Mouse (Mus musculus): ENCODE data around the gene Hebp1. TPM values are rescaled to one million over a fixed set of nuclear protein-coding genes. Genes with fewer than 3 reads are reported as not detected.

Gene Hebp1
- polyA plus RNA-seq, 1 experiment from 2014 or later: 9.2 TPM

DNA sequence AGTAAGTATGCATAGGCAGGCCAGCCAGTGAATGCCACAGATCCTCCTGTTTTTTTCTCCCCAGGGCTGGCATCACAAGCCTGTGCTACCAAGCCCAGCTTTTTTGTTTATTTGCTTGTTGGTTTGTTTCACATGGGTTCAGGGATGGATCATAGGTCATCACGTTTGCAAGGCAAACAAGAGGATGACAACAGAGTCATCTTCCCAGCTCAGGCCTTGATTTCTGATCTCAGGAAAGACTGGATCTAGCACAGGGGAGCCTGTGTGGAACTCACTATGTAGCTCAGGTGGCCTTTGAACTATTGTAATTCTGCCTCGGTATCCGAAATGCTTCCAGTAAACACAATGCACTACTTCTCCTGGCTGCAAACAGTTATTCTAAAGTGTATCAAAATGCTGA lies 35.5 kb downstream of the Hebp1 start:
- ATAC-seq (ENCODE audit: low FRiP score, low TSS enrichment): no peak
- Histone ChIP-seq H3K27ac (ENCODE audit: low read depth, low read length) (no peak overlapping the region), H3K4me2 (replicated peaks; ENCODE audit: low read depth, low read length) (no peak overlapping the region), H3K9me3 (ENCODE audit: control insufficient read depth, low read length) (no peaks in the 10 kb centered on the region), H3K9ac (ENCODE audit: low read depth, low read length) (no peak overlapping the region), H3K36me3 (ENCODE audit: control insufficient read depth, insufficient read depth, low read length) (no peaks in the 10 kb centered on the region), H3K4me3 (ENCODE audit: low read length) (no peak overlapping the region), H3K27me3 (ENCODE audit: control insufficient read depth, insufficient read depth, low read length) (no peaks in the 10 kb centered on the region), H3K4me1 (ENCODE audit: control insufficient read depth, insufficient read depth, low read length) (no peaks in the 10 kb centered on the region; the same call in 1 of the 2 replicates)
- 86% methylated on average over 3 of the region's 3 CpGs for WGBS

DNA sequence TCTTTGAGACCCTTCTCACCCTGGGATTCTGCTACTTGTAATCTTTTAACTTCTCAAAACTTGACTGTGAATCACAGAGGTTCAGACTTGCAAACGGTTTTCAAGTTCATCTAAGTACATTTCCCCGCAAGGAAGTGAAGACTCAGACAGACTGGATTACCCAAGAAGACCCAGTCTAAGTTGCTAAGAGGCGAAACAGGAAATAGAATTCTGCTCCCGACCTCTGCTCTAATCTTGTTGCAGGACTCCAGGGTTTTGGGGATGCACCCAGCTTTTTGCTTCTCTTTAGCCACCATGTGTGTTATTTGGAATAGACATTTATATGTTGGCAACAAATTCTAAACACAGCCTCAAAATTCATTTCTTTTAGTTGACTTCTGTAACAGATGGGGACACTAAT lies 36.5 kb downstream of the Hebp1 start:
- no peak overlapping the region for H3K4me2 ChIP-seq (replicated peaks; ENCODE audit: low read depth, low read length)
- no peak overlapping the region for H3K27ac ChIP-seq (ENCODE audit: low read depth, low read length)
- no peaks in the 10 kb centered on the region for H3K4me1 ChIP-seq (ENCODE audit: control insufficient read depth, insufficient read depth, low read length)
- 74% methylated on average over 4 of the region's 4 CpGs for WGBS
- no peak overlapping the region for H3K4me3 ChIP-seq (ENCODE audit: low read length)
- no peak for ATAC-seq (ENCODE audit: low FRiP score, low TSS enrichment)
- H3K9ac ChIP-seq (ENCODE audit: low read depth, low read length): no peak overlapping the region
- no peaks in the 10 kb centered on the region for H3K36me3 ChIP-seq (ENCODE audit: control insufficient read depth, insufficient read depth, low read length)
- no peaks in the 10 kb centered on the region for H3K27me3 ChIP-seq (ENCODE audit: control insufficient read depth, insufficient read depth, low read length)
- no peaks in the 10 kb centered on the region for H3K9me3 ChIP-seq (ENCODE audit: control insufficient read depth, low read length)

DNA sequence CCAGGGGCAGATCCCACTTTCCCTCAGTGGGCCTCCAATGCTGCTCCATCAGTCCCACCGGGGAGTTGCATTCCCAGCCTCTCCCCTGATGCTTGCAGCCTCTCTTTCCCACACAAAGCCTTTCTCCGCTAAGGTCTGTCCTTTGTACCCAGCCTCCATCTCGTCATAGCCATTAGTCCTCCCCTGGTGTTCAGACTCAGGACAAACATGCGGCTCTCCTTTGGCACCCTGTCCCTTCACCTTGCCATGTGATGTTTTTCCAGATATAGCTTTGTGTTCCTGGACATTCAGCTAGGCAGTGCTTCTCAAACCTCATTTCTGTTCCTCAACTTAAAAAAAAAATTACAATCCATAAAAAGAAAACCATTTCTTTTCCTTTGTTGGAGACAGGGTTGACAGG lies 39.3 kb downstream of the Hebp1 start:
- ATAC-seq (ENCODE audit: low FRiP score, low TSS enrichment): no peak
- Histone ChIP-seq H3K36me3 (ENCODE audit: control insufficient read depth, insufficient read depth, low read length) (no peaks in the 10 kb centered on the region), H3K4me3 (ENCODE audit: low read length) (no peak overlapping the region), H3K9me3 (ENCODE audit: control insufficient read depth, low read length) (no peaks in the 10 kb centered on the region), H3K4me2 (replicated peaks; ENCODE audit: low read depth, low read length) (no peak overlapping the region), H3K27ac (ENCODE audit: low read depth, low read length) (no peak overlapping the region), H3K4me1 (ENCODE audit: control insufficient read depth, insufficient read depth, low read length) (no peaks in the 10 kb centered on the region), H3K27me3 (ENCODE audit: control insufficient read depth, insufficient read depth, low read length) (no peaks in the 10 kb centered on the region), H3K9ac (ENCODE audit: low read depth, low read length) (no peak overlapping the region)
- 75% methylated on average over 4 of the region's 4 CpGs for WGBS

DNA sequence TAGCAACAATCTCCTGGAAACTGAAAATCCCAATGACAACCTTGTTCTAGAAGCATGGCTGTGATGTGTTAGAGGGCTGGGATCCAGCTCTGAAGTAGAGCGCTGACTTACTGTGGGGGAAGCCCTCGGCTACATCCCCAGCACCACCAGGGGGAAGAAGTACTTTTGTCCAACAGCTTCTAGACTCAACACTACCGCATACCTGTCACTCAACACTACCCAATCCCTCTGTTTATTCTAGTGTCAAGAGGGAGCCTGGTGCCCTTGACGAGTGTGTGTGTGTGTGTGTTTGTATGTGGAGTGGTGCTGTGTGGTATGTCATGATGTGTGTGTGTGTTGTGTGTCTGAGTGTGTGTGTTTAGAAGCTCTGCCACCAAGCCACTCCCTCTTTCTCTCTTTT lies 40.3 kb downstream of the Hebp1 start:
- no peak overlapping the region for H3K4me2 ChIP-seq (replicated peaks; ENCODE audit: low read depth, low read length)
- 77% methylated on average over 4 of the region's 4 CpGs for WGBS

DNA sequence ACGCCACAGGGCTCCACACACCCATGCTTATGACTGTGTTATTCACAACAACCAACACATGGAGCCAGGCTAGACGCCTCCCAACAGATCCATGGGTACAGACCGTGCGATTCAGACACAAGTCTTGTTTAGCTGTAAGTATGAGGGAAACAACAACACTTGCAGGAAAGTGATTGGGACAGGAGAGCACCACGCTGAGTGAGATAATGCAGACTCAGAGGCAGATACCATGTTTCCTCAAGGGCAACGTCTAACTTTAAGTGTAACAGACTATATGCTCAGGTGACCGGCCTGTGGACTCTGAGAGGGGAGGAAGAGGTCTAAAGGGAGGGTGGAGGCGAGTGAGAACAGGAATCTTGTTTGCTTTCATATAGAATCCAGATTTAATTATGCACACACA lies 41.2 kb downstream of the Hebp1 start:
- H3K27me3 ChIP-seq (ENCODE audit: control insufficient read depth, insufficient read depth, low read length): no peaks in the 10 kb centered on the region
- 80% methylated on average over 8 of the region's 8 CpGs for WGBS
- no peak for ATAC-seq (ENCODE audit: low FRiP score, low TSS enrichment)

More for the DNA sequence above, 40.3 kb downstream of the Hebp1 start:
- H3K36me3 ChIP-seq (ENCODE audit: control insufficient read depth, insufficient read depth, low read length): no peaks in the 10 kb centered on the region
- H3K27ac ChIP-seq (ENCODE audit: low read depth, low read length): no peak overlapping the region
- no peaks in the 10 kb centered on the region for H3K27me3 ChIP-seq (ENCODE audit: control insufficient read depth, insufficient read depth, low read length)
- H3K9me3 ChIP-seq (ENCODE audit: control insufficient read depth, low read length): no peaks in the 10 kb centered on the region
- no peak for ATAC-seq (ENCODE audit: low FRiP score, low TSS enrichment)
- H3K9ac ChIP-seq (ENCODE audit: low read depth, low read length): no peak overlapping the region
- H3K4me3 ChIP-seq (ENCODE audit: low read length): no peak overlapping the region
- no peaks in the 10 kb centered on the region for H3K4me1 ChIP-seq (ENCODE audit: control insufficient read depth, insufficient read depth, low read length)

DNA sequence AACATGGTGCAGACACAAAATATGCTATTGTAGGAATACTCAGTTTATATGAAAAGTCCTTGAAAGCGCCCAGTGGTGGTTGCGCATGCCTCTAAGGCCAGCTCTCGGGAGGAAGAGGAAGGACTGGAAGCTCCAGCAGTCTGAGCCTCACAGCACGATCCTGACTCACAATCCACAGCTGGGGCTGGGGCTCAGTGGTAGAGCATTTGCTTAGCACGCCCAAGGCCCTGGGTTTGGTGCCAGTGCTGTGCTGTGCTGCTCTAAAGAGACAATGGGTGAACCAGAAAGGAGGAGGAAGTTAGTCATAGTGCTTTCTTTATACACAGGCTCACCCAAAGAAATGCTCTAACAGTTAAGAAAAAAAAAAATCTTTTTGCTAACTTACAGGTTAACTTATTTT lies 44.1 kb downstream of the Hebp1 start:
- H3K27me3 ChIP-seq (ENCODE audit: control insufficient read depth, insufficient read depth, low read length): no peaks in the 10 kb centered on the region
- H3K27ac ChIP-seq (ENCODE audit: low read depth, low read length): no peak overlapping the region
- no peak overlapping the region for H3K4me2 ChIP-seq (replicated peaks; ENCODE audit: low read depth, low read length)
- no peaks in the 10 kb centered on the region for H3K9me3 ChIP-seq (ENCODE audit: control insufficient read depth, low read length)
- no peak overlapping the region for H3K4me3 ChIP-seq (ENCODE audit: low read length)
- no peak for ATAC-seq (ENCODE audit: low FRiP score, low TSS enrichment)
- no peaks in the 10 kb centered on the region for H3K4me1 ChIP-seq (ENCODE audit: control insufficient read depth, insufficient read depth, low read length)
- H3K9ac ChIP-seq (ENCODE audit: low read depth, low read length): no peak overlapping the region
- H3K36me3 ChIP-seq (ENCODE audit: control insufficient read depth, insufficient read depth, low read length): no peaks in the 10 kb centered on the region
- 78% methylated on average over 5 of the region's 5 CpGs for WGBS

More for the DNA sequence above, 41.2 kb downstream of the Hebp1 start:
- no peak overlapping the region for H3K4me3 ChIP-seq (ENCODE audit: low read length)
- no peaks in the 10 kb centered on the region for H3K36me3 ChIP-seq (ENCODE audit: control insufficient read depth, insufficient read depth, low read length)
- H3K4me1 ChIP-seq (ENCODE audit: control insufficient read depth, insufficient read depth, low read length): no peaks in the 10 kb centered on the region
- no peak overlapping the region for H3K4me2 ChIP-seq (replicated peaks; ENCODE audit: low read depth, low read length)
- H3K9ac ChIP-seq (ENCODE audit: low read depth, low read length): no peak overlapping the region
- H3K9me3 ChIP-seq (ENCODE audit: control insufficient read depth, low read length): no peaks in the 10 kb centered on the region
- H3K27ac ChIP-seq (ENCODE audit: low read depth, low read length): no peak overlapping the region

DNA sequence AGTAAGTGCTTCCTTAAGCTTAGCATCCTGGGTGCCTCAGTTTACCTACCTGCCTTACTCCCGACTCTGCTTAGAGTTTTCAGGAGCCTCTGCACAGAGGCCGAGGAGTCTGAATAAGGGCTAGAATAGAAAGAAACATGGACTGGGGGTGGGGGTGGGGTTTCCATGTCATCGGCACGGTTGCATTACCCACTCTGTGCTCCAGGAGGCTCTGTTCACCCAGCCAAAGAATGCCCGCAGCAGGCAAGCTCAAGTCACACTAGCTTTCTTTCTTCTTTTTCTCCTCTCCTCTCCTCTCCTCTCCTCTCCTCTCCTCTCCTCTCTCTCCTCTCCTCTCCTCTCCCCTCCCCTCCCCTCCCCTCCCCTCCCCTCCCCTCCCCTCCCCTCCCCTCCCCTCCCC lies 47.5 kb downstream of the Hebp1 start:
- ATAC-seq (ENCODE audit: low FRiP score, low TSS enrichment): 0 out of 2 replicates have a peak, but pooled peaks have one; percentile 17
- 41% methylated on average over 5 of the region's 5 CpGs for WGBS
- no peak overlapping the region for H3K4me2 ChIP-seq (replicated peaks; ENCODE audit: low read depth, low read length)
- no peaks in the 10 kb centered on the region for H3K9me3 ChIP-seq (ENCODE audit: control insufficient read depth, low read length)
- no peak overlapping the region for H3K27ac ChIP-seq (ENCODE audit: low read depth, low read length)
- no peaks in the 10 kb centered on the region for H3K36me3 ChIP-seq (ENCODE audit: control insufficient read depth, insufficient read depth, low read length)
- H3K4me3 ChIP-seq (ENCODE audit: low read length): no peak overlapping the region
- no peaks in the 10 kb centered on the region for H3K27me3 ChIP-seq (ENCODE audit: control insufficient read depth, insufficient read depth, low read length)
- H3K4me1 ChIP-seq (ENCODE audit: control insufficient read depth, insufficient read depth, low read length): no peaks in the 10 kb centered on the region
- H3K9ac ChIP-seq (ENCODE audit: low read depth, low read length): no peak overlapping the region

DNA sequence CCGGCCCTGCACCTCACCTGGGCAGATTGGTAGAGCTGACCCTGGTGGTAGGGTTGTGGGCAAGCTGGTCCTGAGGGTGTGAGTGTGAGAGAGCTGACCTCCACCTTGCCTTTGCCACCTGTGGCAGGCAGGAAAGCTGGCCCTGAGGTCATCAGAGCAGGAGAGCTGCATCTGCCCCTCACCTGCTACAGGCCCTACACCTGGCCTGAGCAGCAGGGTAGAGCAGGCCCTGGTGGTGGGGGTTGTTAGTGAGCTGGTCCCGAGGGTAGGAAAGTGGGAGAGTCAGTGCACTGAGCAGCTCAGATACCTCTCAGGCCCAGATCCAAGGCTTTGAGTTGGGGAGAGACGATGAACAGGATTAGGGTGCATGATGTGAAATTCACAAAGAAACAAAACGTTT lies 48.1 kb downstream of the Hebp1 start:
- Histone ChIP-seq H3K9me3 (ENCODE audit: control insufficient read depth, low read length) (no peaks in the 10 kb centered on the region), H3K27me3 (ENCODE audit: control insufficient read depth, insufficient read depth, low read length) (no peaks in the 10 kb centered on the region), H3K4me3 (ENCODE audit: low read length) (no peak overlapping the region), H3K27ac (ENCODE audit: low read depth, low read length) (no peak overlapping the region), H3K4me2 (replicated peaks; ENCODE audit: low read depth, low read length) (no peak overlapping the region), H3K9ac (ENCODE audit: low read depth, low read length) (no peak overlapping the region), H3K36me3 (ENCODE audit: control insufficient read depth, insufficient read depth, low read length) (no peaks in the 10 kb centered on the region), H3K4me1 (ENCODE audit: control insufficient read depth, insufficient read depth, low read length) (no peaks in the 10 kb centered on the region)
- WGBS: 84% methylated on average over 4 of the region's 4 CpGs
- peak; percentile 36; the same call in 1 of the 2 replicates for ATAC-seq (ENCODE audit: low FRiP score, low TSS enrichment)

DNA sequence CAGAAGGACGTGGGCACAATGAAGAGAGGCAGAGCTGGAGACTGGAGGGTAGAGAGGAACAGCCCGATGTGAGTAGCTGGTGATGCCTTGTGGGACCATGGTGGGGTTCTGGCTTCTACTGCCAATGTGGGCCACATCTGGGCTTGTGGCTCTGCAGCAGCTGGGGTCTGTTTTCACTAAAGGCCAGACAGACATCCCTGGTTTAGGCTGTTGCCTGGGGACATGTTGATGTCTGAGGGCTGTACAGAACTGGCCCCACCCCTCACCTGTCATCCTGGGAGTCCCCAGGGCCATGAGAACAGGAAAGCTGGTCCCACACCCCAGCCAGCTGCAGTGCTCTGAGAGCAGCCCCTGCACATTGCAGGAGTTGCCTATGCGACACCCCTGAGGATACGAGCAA lies 48.6 kb downstream of the Hebp1 start:
- WGBS: 77% methylated on average over 4 of the region's 4 CpGs
- H3K9me3 ChIP-seq (ENCODE audit: control insufficient read depth, low read length): no peaks in the 10 kb centered on the region
- ATAC-seq (ENCODE audit: low FRiP score, low TSS enrichment): peak; percentile 7; the same call in 1 of the 2 replicates
- H3K36me3 ChIP-seq (ENCODE audit: control insufficient read depth, insufficient read depth, low read length): no peaks in the 10 kb centered on the region
- H3K4me1 ChIP-seq (ENCODE audit: control insufficient read depth, insufficient read depth, low read length): no peaks in the 10 kb centered on the region
- H3K9ac ChIP-seq (ENCODE audit: low read depth, low read length): no peak overlapping the region
- no peaks in the 10 kb centered on the region for H3K27me3 ChIP-seq (ENCODE audit: control insufficient read depth, insufficient read depth, low read length)
- H3K4me3 ChIP-seq (ENCODE audit: low read length): no peak overlapping the region
- no peak overlapping the region for H3K4me2 ChIP-seq (replicated peaks; ENCODE audit: low read depth, low read length)
- H3K27ac ChIP-seq (ENCODE audit: low read depth, low read length): no peak overlapping the region

DNA sequence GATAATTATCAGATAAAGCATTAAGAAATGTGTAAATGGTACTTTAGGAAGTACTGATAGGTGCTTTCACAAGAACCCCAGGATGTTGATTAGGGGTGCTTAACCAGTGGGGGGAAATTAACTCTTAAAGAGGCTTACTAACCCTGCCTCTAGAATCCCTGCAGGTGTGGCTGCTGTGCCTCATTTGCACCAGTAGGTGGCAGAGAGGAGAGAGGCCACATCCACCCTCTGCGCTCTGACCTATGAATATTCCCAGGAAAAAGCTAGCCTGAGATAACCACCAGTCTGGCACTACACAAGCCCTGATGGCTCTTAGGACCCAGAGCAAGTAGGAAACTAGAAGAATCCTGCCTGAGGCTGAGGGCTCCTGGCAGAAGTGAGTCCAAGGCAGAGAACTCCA lies 49.3 kb downstream of the Hebp1 start:
- no peak for ATAC-seq (ENCODE audit: low FRiP score, low TSS enrichment)
- H3K4me3 ChIP-seq (ENCODE audit: low read length): no peak overlapping the region
- H3K27ac ChIP-seq (ENCODE audit: low read depth, low read length): no peak overlapping the region
- no peak overlapping the region for H3K9ac ChIP-seq (ENCODE audit: low read depth, low read length)
- H3K27me3 ChIP-seq (ENCODE audit: control insufficient read depth, insufficient read depth, low read length): no peaks in the 10 kb centered on the region
- WGBS: 48% methylated on average over 1 of the region's 1 CpGs
- no peaks in the 10 kb centered on the region for H3K36me3 ChIP-seq (ENCODE audit: control insufficient read depth, insufficient read depth, low read length)
- no peaks in the 10 kb centered on the region for H3K9me3 ChIP-seq (ENCODE audit: control insufficient read depth, low read length)
- H3K4me1 ChIP-seq (ENCODE audit: control insufficient read depth, insufficient read depth, low read length): no peaks in the 10 kb centered on the region
- no peak overlapping the region for H3K4me2 ChIP-seq (replicated peaks; ENCODE audit: low read depth, low read length)
